Mouse (Mus musculus): ENCODE data around the gene Galntl6.

The Galntl6 gene

GRCm38 (mm10) chr8:57962286-57963110 is 949.9 kb downstream of the Galntl6 start:
- DNase-seq (ENCODE audit: low spot score in 2 of 2) = no peak

- no peak for DNase-seq (ENCODE audit: low spot score in 2 of 2)
Measured at GRCm38 (mm10) chr8:57959136-57959535, 953.3 kb downstream of the Galntl6 start.

GRCm38 (mm10) chr8:57958121-57958901 is 954.1 kb downstream of the Galntl6 start:
- no peak for DNase-seq (ENCODE audit: low spot score in 2 of 2)

- DNase-seq (ENCODE audit: low spot score in 2 of 2) = no peak
Measured at GRCm38 (mm10) chr8:57955501-57955900, 956.9 kb downstream of the Galntl6 start.

- DNase-seq (ENCODE audit: low spot score in 2 of 2) = no peak
Measured at GRCm38 (mm10) chr8:57941113-57941512, 971.3 kb downstream of the Galntl6 start.

GRCm38 (mm10) chr8:57939856-57940420 is 972.5 kb downstream of the Galntl6 start:
- no peak for DNase-seq (ENCODE audit: low spot score in 2 of 2)

GRCm38 (mm10) chr8:57939177-57939855 is 973.1 kb downstream of the Galntl6 start:
- peak; percentile 16 to 65 for DNase-seq (ENCODE audit: low spot score in 2 of 2)

- no peak for DNase-seq (ENCODE audit: low spot score in 2 of 2)
Measured at GRCm38 (mm10) chr8:57927074-57927473, 985.4 kb downstream of the Galntl6 start.

GRCm38 (mm10) chr8:57923556-57923955 is 988.9 kb downstream of the Galntl6 start:
- no peak for DNase-seq (ENCODE audit: low spot score in 2 of 2)

GRCm38 (mm10) chr8:57923130-57923529 is 989.3 kb downstream of the Galntl6 start:
- DNase-seq (ENCODE audit: low spot score in 2 of 2) = no peak

GRCm38 (mm10) chr8:57922214-57923070 is 990.0 kb downstream of the Galntl6 start:
- no peak for DNase-seq (ENCODE audit: low spot score in 2 of 2)

- DNase-seq (ENCODE audit: low spot score in 2 of 2) = no peak
Measured at GRCm38 (mm10) chr8:57920326-57920903, 992.0 kb downstream of the Galntl6 start.

GRCm38 (mm10) chr8:57918720-57919640 is 993.5 kb downstream of the Galntl6 start:
- DNase-seq (ENCODE audit: low spot score in 2 of 2) = no peak

GRCm38 (mm10) chr8:57893360-57893759 is 1019.1 kb downstream of the Galntl6 start:
- no peak for DNase-seq (ENCODE audit: low spot score in 2 of 2)

- DNase-seq (ENCODE audit: low spot score in 2 of 2) = no peak
Measured at GRCm38 (mm10) chr8:57892115-57892514, 1020.3 kb downstream of the Galntl6 start.

GRCm38 (mm10) chr8:57890159-57890558 is 1022.3 kb downstream of the Galntl6 start:
- DNase-seq (ENCODE audit: low spot score in 2 of 2) = no peak

GRCm38 (mm10) chr8:57888831-57889230 is 1023.6 kb downstream of the Galntl6 start:
- DNase-seq (ENCODE audit: low spot score in 2 of 2) = no peak

GRCm38 (mm10) chr8:57879452-57879851 is 1033.0 kb downstream of the Galntl6 start:
- peak; percentile 25 to 46 for DNase-seq (ENCODE audit: low spot score in 2 of 2)

- no peak for DNase-seq (ENCODE audit: low spot score in 2 of 2)
Measured at GRCm38 (mm10) chr8:57849074-57849473, 1063.4 kb downstream of the Galntl6 start.

Data from frontal cortex, postnatal 10 days (tissue).